Mouse (Mus musculus): Measurements from ENCODE around the gene Stpg3.

- TF ChIP-seq USF1 (IDR thresholded peaks at IDR 0.05; ENCODE audit: low read depth) (no peak), CTCF (IDR thresholded peaks at IDR 0.05; ENCODE audit: control insufficient read depth, insufficient read depth, insufficient read length) (no peak), CEBPB (IDR thresholded peaks at IDR 0.05; ENCODE audit: low read depth) (no peak), MAX (IDR thresholded peaks at IDR 0.05) (no peak)
Observed at GRCm38 (mm10) chr2:25179566-25180217, 34.7 kb downstream of the Stpg3 start.

Measured in C2C12 (cell line).